Mouse (Mus musculus): ENCODE measurements around the gene Gm20855. TPM values are rescaled to one million over a fixed set of nuclear protein-coding genes. Genes with fewer than 3 reads are reported as not detected.
"Not testable (repeated sequence)": the region's sequence is repeated elsewhere in the genome, so short reads cannot be mapped to it uniquely, and the experiment has no call there.

Gene Gm20855
- not detected in 2 replicates for polyA plus RNA-seq (2015; fragmentation: Nextera tagmentation; extraction: Ambion mirVana)

- not testable (repeated sequence) for H3K36me3 ChIP-seq (replicated peaks; ENCODE audit: insufficient read depth, low read length); H3K4me1 ChIP-seq (ENCODE audit: insufficient read depth); H3K4me2 ChIP-seq (ENCODE audit: low read depth, low read length); H3K27me3 ChIP-seq (ENCODE audit: insufficient read depth, low read length); H3K9ac ChIP-seq (replicated peaks); DNase-seq; ATAC-seq; H3K4me3 ChIP-seq (ENCODE audit: low read depth, low read length); H3K9me3 ChIP-seq (ENCODE audit: low read length); H3K27ac ChIP-seq (ENCODE audit: low read depth)
- WGBS (ENCODE audit: insufficient replicate concordance), result no CpG with 5 or more reads among the region's 6 CpGs
Measured at GRCm38 (mm10) chrY:35131733-35132132, at the start of gene Gm20855. Gene Gm20855, minus strand, starts transcription at chrY:35131833.
